Mouse (Mus musculus): ENCODE data around the gene Pwp2. TPM values are rescaled to one million over a fixed set of nuclear protein-coding genes. Genes with fewer than 3 reads are reported as not detected.
"Not testable (repeated sequence)": the region's sequence is repeated elsewhere in the genome, so short reads cannot be mapped to it uniquely, and the experiment has no call there.

Gene Pwp2
- total and polyA plus RNA-seq, 3 experiments: 11.0 to 23.4 (median 18.8) TPM

DNA sequence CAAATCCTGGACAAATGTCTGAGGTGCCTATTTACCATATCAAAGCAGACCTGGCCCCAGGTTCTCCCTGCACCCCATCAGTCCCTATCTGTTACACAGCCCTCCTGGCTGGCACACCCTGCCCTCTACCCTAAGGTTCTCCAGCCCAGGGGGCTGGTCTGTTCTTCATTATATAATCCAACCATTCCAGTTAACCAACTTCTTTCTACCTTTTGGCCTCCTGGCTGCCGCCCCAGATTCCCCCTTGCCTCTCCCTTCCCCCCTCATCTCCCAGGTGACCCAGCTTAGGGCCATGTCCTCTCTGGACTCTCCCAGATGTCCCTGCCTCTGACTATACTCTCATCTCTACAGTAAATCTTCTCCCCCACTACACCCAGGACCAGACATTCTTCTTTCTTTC lies 57.0 kb downstream of the Pwp2 start:
- ATAC-seq (ENCODE audit: extremely low read depth, insufficient number of reproducible peaks, low FRiP score, poor library complexity, severe bottlenecking) (no peak), DNase-seq (ENCODE audit: low spot score) (no peak)
- H3K4me1 ChIP-seq (ENCODE audit: insufficient read depth, low read depth, low read length): no peaks in the 10 kb centered on the region

DNA sequence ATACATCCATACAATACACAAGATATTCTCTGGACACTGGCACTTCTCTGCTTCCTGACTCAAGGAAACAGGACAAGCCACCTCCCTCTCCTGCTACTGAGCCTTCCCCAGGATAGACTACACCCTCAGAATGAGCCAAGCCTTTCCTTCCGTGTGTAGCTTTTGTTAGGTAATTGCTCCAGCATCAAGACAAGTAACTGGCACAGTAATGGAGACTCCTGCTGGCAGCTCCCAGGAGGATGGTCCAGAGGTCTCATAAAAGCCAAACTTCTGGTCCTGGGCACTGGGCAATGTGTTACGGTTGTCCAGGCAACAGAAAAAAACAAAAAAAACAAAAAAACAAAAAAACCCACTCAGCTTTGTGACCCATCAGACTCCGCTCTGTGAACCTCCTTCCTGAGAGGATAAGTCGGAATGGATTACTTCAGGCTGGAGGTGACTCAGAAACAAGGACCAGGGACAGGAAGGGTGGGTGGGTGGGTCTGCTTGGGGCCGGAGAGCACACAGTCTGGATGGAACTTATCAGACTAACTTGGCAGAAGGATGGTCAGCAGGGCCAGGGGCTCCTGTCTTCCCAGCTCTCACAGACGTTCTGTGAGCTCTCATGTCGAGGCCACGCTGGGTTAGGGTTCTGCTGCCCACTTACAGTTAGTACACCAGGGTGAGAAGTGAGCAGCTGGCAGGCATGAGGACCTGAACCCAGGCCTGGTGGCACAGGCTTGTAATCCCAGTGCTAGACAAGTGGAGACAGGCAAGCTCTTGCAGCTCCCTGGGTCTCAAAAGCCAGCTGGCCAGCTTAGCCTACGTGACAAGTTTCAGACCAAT lies 57.7 kb downstream of the Pwp2 start:
- no peaks in the 10 kb centered on the region for H3K9me3 ChIP-seq (replicated peaks)
- TF ChIP-seq POLR2AphosphoS5 (IDR thresholded peaks at IDR 0.05; ENCODE audit: insufficient replicate concordance, low read depth, low read length) (no peak), GATA1 (IDR thresholded peaks at IDR 0.05; ENCODE audit: borderline replicate concordance, low read length) (no peak), CTCF (IDR thresholded peaks at IDR 0.05; ENCODE audit: low read depth, low read length) (no peak), GATA2 (IDR thresholded peaks at IDR 0.05; ENCODE audit: borderline replicate concordance, low read depth, low read length) (no peak), TAL1 (conservative IDR thresholded peaks at IDR 0.05; ENCODE audit: low read depth, low read length) (no peak)
- no peaks in the 10 kb centered on the region for H3K36me3 ChIP-seq (replicated peaks)
- H3K4me1 ChIP-seq (ENCODE audit: insufficient read depth, low read depth, low read length): no peaks in the 10 kb centered on the region
- no peak overlapping the region for H3K4me3 ChIP-seq (ENCODE audit: low read depth, low read length)
- peaks cover 9% of the 10 kb centered on the region for H3K27me3 ChIP-seq (ENCODE audit: insufficient read depth, low read length)
- DNase-seq (ENCODE audit: low spot score): no peak
- no peak for ATAC-seq (ENCODE audit: extremely low read depth, insufficient number of reproducible peaks, low FRiP score, poor library complexity, severe bottlenecking)

More for the DNA sequence above, 57.0 kb downstream of the Pwp2 start:
- Histone ChIP-seq H3K27me3 (ENCODE audit: insufficient read depth, low read length) (peaks cover 9% of the 10 kb centered on the region), H3K4me3 (ENCODE audit: low read depth, low read length) (no peak overlapping the region), H3K9me3 (replicated peaks) (no peaks in the 10 kb centered on the region), H3K36me3 (replicated peaks) (no peaks in the 10 kb centered on the region)
- TF ChIP-seq POLR2AphosphoS5 (IDR thresholded peaks at IDR 0.05; ENCODE audit: insufficient replicate concordance, low read depth, low read length) (no peak), GATA1 (IDR thresholded peaks at IDR 0.05; ENCODE audit: borderline replicate concordance, low read length) (no peak), TAL1 (conservative IDR thresholded peaks at IDR 0.05; ENCODE audit: low read depth, low read length) (no peak), GATA2 (IDR thresholded peaks at IDR 0.05; ENCODE audit: borderline replicate concordance, low read depth, low read length) (no peak), CTCF (IDR thresholded peaks at IDR 0.05; ENCODE audit: low read depth, low read length) (no peak)

DNA sequence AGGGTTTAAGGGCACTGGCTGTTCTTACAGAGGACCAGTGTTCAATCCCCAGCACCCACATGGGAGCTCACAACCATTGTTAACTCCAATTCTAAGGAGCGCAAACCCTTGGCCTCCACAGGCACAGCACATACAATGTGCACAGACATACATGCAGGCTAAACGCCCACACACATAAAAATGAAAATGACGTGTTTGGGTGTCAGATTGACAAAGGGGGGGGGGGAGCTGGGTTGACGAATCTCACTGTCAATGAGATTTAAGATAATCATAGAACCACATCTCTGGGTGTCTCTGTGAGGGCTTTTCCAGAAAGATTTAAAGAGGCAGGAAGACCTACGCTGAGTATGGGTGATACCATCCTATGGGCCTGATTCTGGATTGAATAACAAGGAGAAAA lies 58.6 kb downstream of the Pwp2 start:
- H3K27me3 ChIP-seq (ENCODE audit: insufficient read depth, low read length): peaks cover 9% of the 10 kb centered on the region
- ATAC-seq (ENCODE audit: extremely low read depth, insufficient number of reproducible peaks, low FRiP score, poor library complexity, severe bottlenecking) (no peak), DNase-seq (ENCODE audit: low spot score) (no peak)
- H3K4me3 ChIP-seq (ENCODE audit: low read depth, low read length): no peak overlapping the region
- H3K36me3 ChIP-seq (replicated peaks): no peaks in the 10 kb centered on the region
- H3K4me1 ChIP-seq (ENCODE audit: insufficient read depth, low read depth, low read length): no peaks in the 10 kb centered on the region
- no peak for TF ChIP-seq GATA1 (IDR thresholded peaks at IDR 0.05; ENCODE audit: borderline replicate concordance, low read length)
- no peak for TF ChIP-seq TAL1 (conservative IDR thresholded peaks at IDR 0.05; ENCODE audit: low read depth, low read length)
- no peak for TF ChIP-seq GATA2 (IDR thresholded peaks at IDR 0.05; ENCODE audit: borderline replicate concordance, low read depth, low read length)
- TF ChIP-seq POLR2AphosphoS5 (IDR thresholded peaks at IDR 0.05; ENCODE audit: insufficient replicate concordance, low read depth, low read length): no peak
- no peak for TF ChIP-seq CTCF (IDR thresholded peaks at IDR 0.05; ENCODE audit: low read depth, low read length)
- H3K9me3 ChIP-seq (replicated peaks): no peaks in the 10 kb centered on the region

DNA sequence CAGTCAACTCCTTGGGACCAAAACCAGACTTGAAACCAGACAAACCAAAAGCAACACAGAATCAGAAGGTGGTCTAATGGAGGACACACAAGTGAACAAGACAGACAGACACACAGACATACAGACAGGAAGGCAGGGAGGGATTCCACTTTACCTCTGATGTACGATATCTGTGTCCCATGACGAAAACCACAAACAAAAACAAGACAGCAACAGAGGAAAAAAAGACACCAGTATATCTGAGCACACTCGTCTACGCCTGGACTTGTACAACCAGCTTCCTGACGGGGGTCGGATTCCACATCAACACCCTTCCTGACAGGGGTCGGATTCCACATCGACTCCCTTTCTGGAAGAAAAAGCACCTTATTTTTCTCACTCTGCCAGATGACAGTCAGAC lies 59.9 kb downstream of the Pwp2 start:
- not testable (repeated sequence) for H3K9me3 ChIP-seq (replicated peaks); H3K36me3 ChIP-seq (replicated peaks); DNase-seq (ENCODE audit: low spot score); H3K4me3 ChIP-seq (ENCODE audit: low read depth, low read length); ATAC-seq (ENCODE audit: extremely low read depth, insufficient number of reproducible peaks, low FRiP score, poor library complexity, severe bottlenecking); H3K4me1 ChIP-seq (ENCODE audit: insufficient read depth, low read depth, low read length); H3K27me3 ChIP-seq (ENCODE audit: insufficient read depth, low read length)

DNA sequence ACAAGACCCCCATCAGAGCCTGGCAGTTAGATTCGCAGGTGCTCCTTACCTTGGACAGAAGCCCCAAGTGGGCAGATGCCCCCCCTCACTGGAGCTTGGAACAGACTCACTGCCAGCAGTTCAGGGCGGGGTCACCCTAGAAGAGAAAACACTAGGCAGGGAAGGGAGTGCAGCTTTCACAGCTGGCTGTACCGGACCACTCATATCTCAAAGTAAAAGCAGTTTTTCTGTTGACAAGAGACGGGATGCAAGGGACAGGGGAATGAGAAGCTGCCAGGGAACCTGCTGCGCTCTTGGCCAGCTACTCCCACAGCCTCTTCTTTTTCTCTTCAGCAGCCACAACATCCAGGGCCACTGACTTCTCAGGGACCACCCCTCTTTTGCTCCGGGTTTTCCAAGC lies 60.8 kb downstream of the Pwp2 start:
- not testable (repeated sequence) for ATAC-seq (ENCODE audit: extremely low read depth, insufficient number of reproducible peaks, low FRiP score, poor library complexity, severe bottlenecking); H3K27me3 ChIP-seq (ENCODE audit: insufficient read depth, low read length); H3K4me3 ChIP-seq (ENCODE audit: low read depth, low read length); H3K36me3 ChIP-seq (replicated peaks); DNase-seq (ENCODE audit: low spot score); H3K4me1 ChIP-seq (ENCODE audit: insufficient read depth, low read depth, low read length); H3K9me3 ChIP-seq (replicated peaks)

Other genes starting within 250 kb of the Pwp2 start
- gene Trpm2, start 214.6 kb downstream of the Pwp2 start, total RNA-seq (2014; fragmentation: Nextera tagmentation): 1.1 and 4.1 TPM in 2 replicates
- 0.35 and 0.55 TPM in 2 replicates for gene Trpm2, start 214.6 kb downstream of the Pwp2 start, total RNA-seq (2017)
- 0.14 and 0.19 TPM in 2 replicates for gene Trpm2, start 214.6 kb downstream of the Pwp2 start, polyA plus RNA-seq (2012)
- 6.9 and 13.6 TPM in 2 replicates for gene 1810043G02Rik, start 206.6 kb downstream of the Pwp2 start, total RNA-seq (2014; fragmentation: Nextera tagmentation)
- gene 1810043G02Rik, start 206.6 kb downstream of the Pwp2 start, total RNA-seq (2017): 10.1 and 10.9 TPM in 2 replicates
- gene 1810043G02Rik, start 206.6 kb downstream of the Pwp2 start, polyA plus RNA-seq (2012): 27.1 and 30.3 TPM in 2 replicates
- gene Pfkl, start 175.1 kb downstream of the Pwp2 start, total RNA-seq (2014; fragmentation: Nextera tagmentation): 38.5 and 48.7 TPM in 2 replicates
- 89.1 and 92.7 TPM in 2 replicates for gene Pfkl, start 175.1 kb downstream of the Pwp2 start, total RNA-seq (2017)
- gene Pfkl, start 175.1 kb downstream of the Pwp2 start, polyA plus RNA-seq (2012): 182 and 214 TPM in 2 replicates
- not detected in 2 replicates for gene Dnmt3l, start 143.2 kb downstream of the Pwp2 start, total RNA-seq (2014; fragmentation: Nextera tagmentation)
- gene Dnmt3l, start 143.2 kb downstream of the Pwp2 start, total RNA-seq (2017): 0.16 TPM in 1 of 2 replicates, not detected in the other
- not detected in 2 replicates for gene Dnmt3l, start 143.2 kb downstream of the Pwp2 start, polyA plus RNA-seq (2012)
- gene Aire, start 141.5 kb downstream of the Pwp2 start, total RNA-seq (2014; fragmentation: Nextera tagmentation): not detected in 2 replicates
- not detected in 2 replicates for gene Aire, start 141.5 kb downstream of the Pwp2 start, total RNA-seq (2017)
- 0.10 and 0.17 TPM in 2 replicates for gene Aire, start 141.5 kb downstream of the Pwp2 start, polyA plus RNA-seq (2012)
- not detected in 2 replicates for gene Icosl, start 115.8 kb downstream of the Pwp2 start, total RNA-seq (2014; fragmentation: Nextera tagmentation)
- 0.12 and 0.22 TPM in 2 replicates for gene Icosl, start 115.8 kb downstream of the Pwp2 start, total RNA-seq (2017)
- gene Icosl, start 115.8 kb downstream of the Pwp2 start, polyA plus RNA-seq (2012): not detected in 2 replicates
- gene D10Jhu81e, start 15.4 kb downstream of the Pwp2 start, total RNA-seq (2014; fragmentation: Nextera tagmentation): 26.9 and 36.3 TPM in 2 replicates
- 106 and 128 TPM in 2 replicates for gene D10Jhu81e, start 15.4 kb downstream of the Pwp2 start, total RNA-seq (2017)
- gene D10Jhu81e, start 15.4 kb downstream of the Pwp2 start, polyA plus RNA-seq (2012): 88.4 and 100 TPM in 2 replicates
- gene Trappc10, start 59.5 kb upstream of the Pwp2 start, total RNA-seq (2014; fragmentation: Nextera tagmentation): 43.5 and 93.6 TPM in 2 replicates
- gene Trappc10, start 59.5 kb upstream of the Pwp2 start, total RNA-seq (2017): 30.2 and 33.3 TPM in 2 replicates
- gene Trappc10, start 59.5 kb upstream of the Pwp2 start, polyA plus RNA-seq (2012): 54.7 and 75.1 TPM in 2 replicates
- 1.2 and 2.3 TPM in 2 replicates for gene Agpat3, start 167.3 kb upstream of the Pwp2 start, total RNA-seq (2014; fragmentation: Nextera tagmentation)
- 1.9 and 2.3 TPM in 2 replicates for gene Agpat3, start 167.3 kb upstream of the Pwp2 start, total RNA-seq (2017)
- 2.9 and 3.0 TPM in 2 replicates for gene Agpat3, start 167.3 kb upstream of the Pwp2 start, polyA plus RNA-seq (2012)
- 172 and 189 TPM in 2 replicates for gene Rrp1, start 227.9 kb upstream of the Pwp2 start, total RNA-seq (2014; fragmentation: Nextera tagmentation)
- gene Rrp1, start 227.9 kb upstream of the Pwp2 start, total RNA-seq (2017): 423 and 464 TPM in 2 replicates
- 372 and 420 TPM in 2 replicates for gene Rrp1, start 227.9 kb upstream of the Pwp2 start, polyA plus RNA-seq (2012)
- 33.7 and 47.1 TPM in 2 replicates for gene Cstb, start 240.5 kb upstream of the Pwp2 start, total RNA-seq (2014; fragmentation: Nextera tagmentation)
- 251 and 260 TPM in 2 replicates for gene Cstb, start 240.5 kb upstream of the Pwp2 start, total RNA-seq (2017)
- 20.0 and 40.3 TPM in 2 replicates for gene Cstb, start 240.5 kb upstream of the Pwp2 start, polyA plus RNA-seq (2012)